Mouse (Mus musculus): ENCODE data around the gene Eef1a1.
"Not testable (repeated sequence)": the region's sequence is repeated elsewhere in the genome, so short reads cannot be mapped to it uniquely, and the experiment has no call there.

Gene Eef1a1

GRCm38 (mm10) chr9:78488890-78489420, at the start of gene Eef1a1:
Gene Eef1a1 (minus strand): TSS chr9:78489151.
- no peak for DNase-seq (ENCODE audit: low read depth, low spot score)

GRCm38 (mm10) chr9:78538421-78538820, 49.5 kb upstream of the Eef1a1 start:
- no peak for DNase-seq (ENCODE audit: low read depth, low spot score)

GRCm38 (mm10) chr9:78537154-78537873, 48.4 kb upstream of the Eef1a1 start:
- DNase-seq (ENCODE audit: low read depth, low spot score), result no peak

GRCm38 (mm10) chr9:78534606-78535005, 45.7 kb upstream of the Eef1a1 start:
- no peak for DNase-seq (ENCODE audit: low read depth, low spot score)

- DNase-seq (ENCODE audit: low read depth, low spot score), result no peak
These were observed 44.5 kb upstream of the Eef1a1 start for GRCm38 (mm10) chr9:78533296-78533935.

- no peak for DNase-seq (ENCODE audit: low read depth, low spot score)
These were observed 43.4 kb upstream of the Eef1a1 start for GRCm38 (mm10) chr9:78532341-78532819.

- DNase-seq (ENCODE audit: low read depth, low spot score), result no peak
These were observed 42.9 kb upstream of the Eef1a1 start for GRCm38 (mm10) chr9:78531816-78532215.

- DNase-seq (ENCODE audit: low read depth, low spot score), result peak; percentile 64
These were observed 38.9 kb upstream of the Eef1a1 start for GRCm38 (mm10) chr9:78527767-78528381.

GRCm38 (mm10) chr9:78527301-78527761, 38.4 kb upstream of the Eef1a1 start:
- peak; percentile 38 for DNase-seq (ENCODE audit: low read depth, low spot score)

- DNase-seq (ENCODE audit: low read depth, low spot score), result no peak
These were observed 37.3 kb upstream of the Eef1a1 start for GRCm38 (mm10) chr9:78526206-78526605.

GRCm38 (mm10) chr9:78525451-78526135, 36.6 kb upstream of the Eef1a1 start:
- DNase-seq (ENCODE audit: low read depth, low spot score), result no peak

- no peak for DNase-seq (ENCODE audit: low read depth, low spot score)
These were observed 32.7 kb upstream of the Eef1a1 start for GRCm38 (mm10) chr9:78521689-78522088.

GRCm38 (mm10) chr9:78520780-78521601, 32.0 kb upstream of the Eef1a1 start:
- DNase-seq (ENCODE audit: low read depth, low spot score), result no peak

GRCm38 (mm10) chr9:78520127-78520779, 31.3 kb upstream of the Eef1a1 start:
- no peak for DNase-seq (ENCODE audit: low read depth, low spot score)

GRCm38 (mm10) chr9:78517237-78517636, 28.3 kb upstream of the Eef1a1 start:
- DNase-seq (ENCODE audit: low read depth, low spot score), result not testable (repeated sequence)

- DNase-seq (ENCODE audit: low read depth, low spot score), result peak; percentile 29
These were observed 27.2 kb upstream of the Eef1a1 start for GRCm38 (mm10) chr9:78516125-78516524.

- no peak for DNase-seq (ENCODE audit: low read depth, low spot score)
These were observed 25.7 kb upstream of the Eef1a1 start for GRCm38 (mm10) chr9:78514681-78515080.

- no peak for DNase-seq (ENCODE audit: low read depth, low spot score)
These were observed 25.0 kb upstream of the Eef1a1 start for GRCm38 (mm10) chr9:78513776-78514500.

GRCm38 (mm10) chr9:78511705-78512104, 22.8 kb upstream of the Eef1a1 start:
- no peak for DNase-seq (ENCODE audit: low read depth, low spot score)
